Mouse (Mus musculus) kidney, embryonic 15.5 days (tissue): ENCODE results near the gene Ak1. TPM values are rescaled to one million over a fixed set of nuclear protein-coding genes. Genes with fewer than 3 reads are reported as not detected.

ENCODE experiments used
- ATAC-seq: fragments of 200-750 bp; cut with Nextera tagmentation; replicated peaks from 2 replicates; pipeline ENCODE4 v1.8.0; 2017; ENCODE audit warnings: moderate TSS enrichment; ENCODE audit not compliant: low FRiP score
- H3K27ac ChIP-seq: fragments of 300-500 bp; sonication (generic); 2 replicates; pipeline ENCODE4 v1.5.1; 2015; ENCODE audit warnings: mild to moderate bottlenecking, inconsistent platforms
- H3K27me3 ChIP-seq: fragments of 300-500 bp; sonication (generic); 2 replicates; pipeline ENCODE4 v1.6.1; 2015; ENCODE audit warnings: inconsistent platforms
- H3K36me3 ChIP-seq: fragments of 300-500 bp; sonication (generic); 2 replicates; pipeline ENCODE4 v1.6.1; 2015; ENCODE audit warnings: inconsistent platforms
- H3K4me1 ChIP-seq: fragments of 300-500 bp; sonication (generic); 2 replicates; pipeline ENCODE4 v1.6.1; 2015; ENCODE audit warnings: inconsistent platforms
- H3K4me2 ChIP-seq: fragments of 300-500 bp; sonication (generic); 2 replicates; pipeline ENCODE4 v1.6.1; 2015; ENCODE audit warnings: moderate library complexity, mild to moderate bottlenecking, inconsistent platforms
- H3K4me3 ChIP-seq: fragments of 300-500 bp; sonication (generic); replicated peaks from 2 replicates; pipeline ENCODE4 v1.5.1; 2015; ENCODE audit warnings: mild to moderate bottlenecking, inconsistent platforms
- H3K9ac ChIP-seq: fragments of 300-500 bp; sonication (generic); 2 replicates; pipeline ENCODE4 v1.6.1; 2015; ENCODE audit warnings: mild to moderate bottlenecking, inconsistent platforms
- H3K9me3 ChIP-seq: fragments of 300-500 bp; sonication (generic); replicated peaks from 2 replicates; pipeline ENCODE4 v1.6.1; 2016; ENCODE audit warnings: inconsistent platforms
- WGBS: fragments of 180-500 bp; shearing (Covaris S2); methylation state at CpG from one replicate; pipeline ENCODE4 v1.1.7; 2015; ENCODE audit warnings: mixed read lengths; 5-methylcytosine and 5-hydroxymethylcytosine counted together
- microRNA counts: library from miRNA; unstranded; fragments of <30 nt; microRNA quantifications from one replicate; lab custom pipeline; 2016
- microRNA-seq: library from miRNA; unstranded; fragments of <30 nt; microRNA quantifications from one replicate; pipeline ENCODE4, GENCODE M21; 2016
- polyA plus RNA-seq: library from polyadenylated mRNA; unstranded; fragments of >200 nt; fragmentation: Nextera tagmentation; extraction: Ambion mirVana; gene quantifications from 2 replicates; pipeline ENCODE4 v1.2.1, GENCODE M21; 2015

Ak1 gene
- polyA plus RNA-seq, 1 experiment from 2014 or later, result 32.6 TPM

- Histone ChIP-seq H3K36me3 (peaks cover 72% of the 10 kb centered on the region), H3K27me3 (no peaks in the 10 kb centered on the region), H3K4me2 (no peak overlapping the region), H3K4me3 (no peak overlapping the region), H3K4me1 (peaks cover 15% of the 10 kb centered on the region), H3K9me3 (no peaks in the 10 kb centered on the region), H3K27ac (0 out of 2 replicates have a peak overlapping the region, but pooled peaks have one; percentile 41), H3K9ac (no peak overlapping the region)
- WGBS, result 80% methylated on average over 14 of the region's 14 CpGs
- ATAC-seq, result no peak
These were observed 61.3 kb downstream of the Ak1 start for GRCm38 (mm10) chr2:32682721-32683417.

- peaks cover 78% of the 10 kb centered on the region for H3K36me3 ChIP-seq
- WGBS, result 83% methylated on average over 10 of the region's 10 CpGs
These were observed 62.1 kb downstream of the Ak1 start for GRCm38 (mm10) chr2:32683701-32684100.

More at GRCm38 (mm10) chr2:32683701-32684100, 62.1 kb downstream of the Ak1 start:
- Histone ChIP-seq H3K4me2 (no peak overlapping the region), H3K27me3 (no peaks in the 10 kb centered on the region), H3K4me1 (peaks cover 15% of the 10 kb centered on the region), H3K4me3 (no peak overlapping the region), H3K27ac (no peak overlapping the region), H3K9ac (no peak overlapping the region), H3K9me3 (no peaks in the 10 kb centered on the region)
- ATAC-seq, result no peak

MicroRNAs encoded within 50 kb of the gene (microRNA counts, 519-probe panel; counts per million panel counts)
- 31.7 counts per million for microRNA mmu-miR-1954 (lab: Ali Mortazavi, UCI)

Small RNAs within 50 kb of the gene (microRNA-seq; reads per million reads assigned to microRNA genes)
- gene Gm47291 (not detected), gene Mir1954 (not detected)

Other genes starting within 250 kb of the Ak1 start
- 47.1 and 52.1 TPM in 2 replicates for gene 1110008P14Rik, start 239.8 kb upstream of the Ak1 start, polyA plus RNA-seq
- 6.8 and 9.1 TPM in 2 replicates for gene Lcn2, start 233.5 kb upstream of the Ak1 start, polyA plus RNA-seq
- gene Ptges2, start 225.9 kb upstream of the Ak1 start, polyA plus RNA-seq, result 30.5 and 31.2 TPM in 2 replicates
- gene Naif1, start 171.3 kb upstream of the Ak1 start, polyA plus RNA-seq, result 6.3 and 6.8 TPM in 2 replicates
- 20.4 and 20.7 TPM in 2 replicates for gene Slc25a25, start 170.3 kb upstream of the Ak1 start, polyA plus RNA-seq
- gene Fam102a, start 86.4 kb upstream of the Ak1 start, polyA plus RNA-seq, result 14.5 and 15.0 TPM in 2 replicates
- 103 and 107 TPM in 2 replicates for gene Dpm2, start 50.9 kb upstream of the Ak1 start, polyA plus RNA-seq
- 2.0 and 2.7 TPM in 2 replicates for gene Pip5kl1, start 47.0 kb upstream of the Ak1 start, polyA plus RNA-seq
- gene 9430097D07Rik, start 46.1 kb upstream of the Ak1 start, polyA plus RNA-seq, result 0.10 and 0.17 TPM in 2 replicates
- gene St6galnac4, start 34.7 kb upstream of the Ak1 start, polyA plus RNA-seq, result 22.3 and 23.2 TPM in 2 replicates
- 17.0 and 17.6 TPM in 2 replicates for gene St6galnac6, start 22.0 kb upstream of the Ak1 start, polyA plus RNA-seq
- gene Eng, start 24.8 kb downstream of the Ak1 start, polyA plus RNA-seq, result 71.9 and 82.1 TPM in 2 replicates
- gene Fpgs, start 82.4 kb downstream of the Ak1 start, polyA plus RNA-seq, result 33.7 and 40.3 TPM in 2 replicates
- gene Cdk9, start 91.3 kb downstream of the Ak1 start, polyA plus RNA-seq, result 108 and 118 TPM in 2 replicates
- 32.5 and 37.2 TPM in 2 replicates for gene Sh2d3c, start 99.3 kb downstream of the Ak1 start, polyA plus RNA-seq
- gene 6330409D20Rik, start 119.3 kb downstream of the Ak1 start, polyA plus RNA-seq, result 0.18 TPM in 1 of 2 replicates, not detected in the other
- 64.8 and 70.5 TPM in 2 replicates for gene Tor2a, start 135.5 kb downstream of the Ak1 start, polyA plus RNA-seq
- 0.15 and 0.25 TPM in 2 replicates for gene Ttc16, start 153.9 kb downstream of the Ak1 start, polyA plus RNA-seq
- 5.1 and 5.5 TPM in 2 replicates for gene Ptrh1, start 154.0 kb downstream of the Ak1 start, polyA plus RNA-seq
- gene Cfap157, start 162.7 kb downstream of the Ak1 start, polyA plus RNA-seq, result 0.45 and 0.64 TPM in 2 replicates
- 16.5 and 19.3 TPM in 2 replicates for gene Stxbp1, start 225.5 kb downstream of the Ak1 start, polyA plus RNA-seq